Mouse (Mus musculus) embryonic facial prominence, embryonic 12.5 days (tissue): ENCODE measurements around the gene Dnajb4. TPM values are rescaled to one million over a fixed set of nuclear protein-coding genes. Genes with fewer than 3 reads are reported as not detected.
A peak's percentile ranks its signal among the peaks of the same experiment; 100 is the strongest.
"Not testable (repeated sequence)": the region's sequence is repeated elsewhere in the genome, so short reads cannot be mapped to it uniquely, and the experiment has no call there.

ENCODE experiments used
- ATAC-seq: fragments of 200-750 bp; cut with Nextera tagmentation; 2 replicates; pipeline ENCODE4 v1.8.0; 2017; ENCODE audit not compliant: insufficient number of reproducible peaks, insufficient read depth, low FRiP score, low TSS enrichment
- H3K27ac ChIP-seq: fragments of 300-500 bp; sonication (generic); 2 replicates; pipeline ENCODE4 v1.5.1; 2016; ENCODE audit warnings: mild to moderate bottlenecking
- H3K27me3 ChIP-seq: fragments of 300-500 bp; sonication (generic); 2 replicates; pipeline ENCODE4 v1.6.1; 2016; ENCODE audit warnings: mild to moderate bottlenecking, moderate library complexity
- H3K36me3 ChIP-seq: fragments of 300-500 bp; sonication (generic); 2 replicates; pipeline ENCODE4 v1.6.1; 2016; ENCODE audit warnings: mild to moderate bottlenecking
- H3K4me1 ChIP-seq: fragments of 300-500 bp; sonication (generic); 2 replicates; pipeline ENCODE4 v1.6.1; 2016
- H3K4me2 ChIP-seq: fragments of 300-500 bp; sonication (generic); replicated peaks from 2 replicates; pipeline ENCODE4 v1.6.1; 2016; ENCODE audit warnings: mild to moderate bottlenecking, moderate library complexity
- H3K4me3 ChIP-seq: fragments of 300-500 bp; sonication (generic); 2 replicates; pipeline ENCODE4 v1.5.1; 2016; ENCODE audit warnings: mild to moderate bottlenecking
- H3K9ac ChIP-seq: fragments of 300-500 bp; sonication (generic); 2 replicates; pipeline ENCODE4 v1.6.1; 2016; ENCODE audit warnings: mild to moderate bottlenecking, moderate library complexity
- H3K9me3 ChIP-seq: fragments of 300-500 bp; sonication (generic); 2 replicates; pipeline ENCODE4 v1.6.1; 2016; ENCODE audit warnings: mild to moderate bottlenecking, moderate library complexity
- WGBS: fragments of 180-500 bp; shearing (Covaris S2); methylation state at CpG from one replicate; pipeline ENCODE4 v1.1.7; 2016; 5-methylcytosine and 5-hydroxymethylcytosine counted together
- polyA plus RNA-seq: library from polyadenylated mRNA; unstranded; fragments of >200 nt; fragmentation: Nextera tagmentation; extraction: Ambion mirVana; gene quantifications from 2 replicates; pipeline ENCODE4 v1.2.1, GENCODE M21; 2016

The Dnajb4 gene
- polyA plus RNA-seq, 1 experiment from 2014 or later: 33.0 TPM

GRCm38 (mm10) chr3:152153152-152153551 is 57.0 kb downstream of the Dnajb4 start:
- no peak overlapping the region for H3K4me3 ChIP-seq
- no peak overlapping the region for H3K9ac ChIP-seq
- ATAC-seq: no peak
- no peak overlapping the region for H3K4me2 ChIP-seq
- 85% methylated on average over 2 of the region's 2 CpGs for WGBS
- H3K4me1 ChIP-seq: no peaks in the 10 kb centered on the region
- no peak overlapping the region for H3K27ac ChIP-seq
- H3K36me3 ChIP-seq: no peaks in the 10 kb centered on the region
- no peaks in the 10 kb centered on the region for H3K9me3 ChIP-seq
- H3K27me3 ChIP-seq: no peaks in the 10 kb centered on the region

DNA sequence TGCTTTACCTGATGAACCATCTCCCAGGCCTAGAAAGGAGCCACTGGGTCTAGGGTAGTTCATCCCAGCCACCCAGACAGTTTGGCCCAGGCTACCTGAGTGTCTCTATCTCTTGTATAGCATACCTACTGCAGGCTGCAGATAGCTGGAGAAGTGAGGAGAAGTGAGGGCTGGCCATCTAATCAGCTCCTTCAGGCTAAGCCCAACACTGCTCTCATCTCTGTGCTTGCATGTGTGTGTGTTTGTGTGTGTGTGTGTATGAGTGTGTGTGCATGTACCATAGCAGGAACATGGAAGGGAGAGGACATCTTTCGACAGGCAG is 57.7 kb downstream of the Dnajb4 start:
- WGBS: 90% methylated on average over 1 of the region's 1 CpGs
- ATAC-seq: no peak
- H3K4me3 ChIP-seq: no peak overlapping the region
- no peaks in the 10 kb centered on the region for H3K4me1 ChIP-seq
- no peaks in the 10 kb centered on the region for H3K9me3 ChIP-seq
- H3K27ac ChIP-seq: no peak overlapping the region
- H3K9ac ChIP-seq: no peak overlapping the region
- H3K27me3 ChIP-seq: no peaks in the 10 kb centered on the region
- no peaks in the 10 kb centered on the region for H3K36me3 ChIP-seq
- H3K4me2 ChIP-seq: no peak overlapping the region

- Histone ChIP-seq H3K9ac (no peak overlapping the region), H3K36me3 (no peaks in the 10 kb centered on the region), H3K9me3 (no peaks in the 10 kb centered on the region), H3K4me1 (no peaks in the 10 kb centered on the region), H3K27ac (no peak overlapping the region), H3K4me3 (peak overlapping the region; percentile 13; the same call in 1 of the 2 replicates), H3K27me3 (no peaks in the 10 kb centered on the region), H3K4me2 (peak overlapping the region; percentile 32)
- 56% methylated on average over 29 of the region's 29 CpGs for WGBS
- ATAC-seq: 0 out of 2 replicates have a peak, but pooled peaks have one; percentile 35
Measured at GRCm38 (mm10) chr3:152151725-152152482, 58.2 kb downstream of the Dnajb4 start.

GRCm38 (mm10) chr3:152149863-152150262 is 60.2 kb downstream of the Dnajb4 start:
- Histone ChIP-seq H3K36me3 (no peaks in the 10 kb centered on the region), H3K4me3 (no peak overlapping the region), H3K4me2 (no peak overlapping the region), H3K9ac (no peak overlapping the region), H3K27ac (no peak overlapping the region), H3K9me3 (no peaks in the 10 kb centered on the region), H3K27me3 (no peaks in the 10 kb centered on the region), H3K4me1 (no peaks in the 10 kb centered on the region)
- no peak for ATAC-seq
- WGBS: 53% methylated on average over 3 of the region's 3 CpGs

- Histone ChIP-seq H3K36me3 (no peaks in the 10 kb centered on the region), H3K4me1 (no peaks in the 10 kb centered on the region), H3K4me3 (no peak overlapping the region), H3K27me3 (no peaks in the 10 kb centered on the region), H3K9ac (no peak overlapping the region), H3K9me3 (no peaks in the 10 kb centered on the region), H3K27ac (no peak overlapping the region), H3K4me2 (no peak overlapping the region)
- no peak for ATAC-seq
- 77% methylated on average over 7 of the region's 7 CpGs for WGBS
Measured at GRCm38 (mm10) chr3:152149449-152149848, 60.7 kb downstream of the Dnajb4 start.

DNA sequence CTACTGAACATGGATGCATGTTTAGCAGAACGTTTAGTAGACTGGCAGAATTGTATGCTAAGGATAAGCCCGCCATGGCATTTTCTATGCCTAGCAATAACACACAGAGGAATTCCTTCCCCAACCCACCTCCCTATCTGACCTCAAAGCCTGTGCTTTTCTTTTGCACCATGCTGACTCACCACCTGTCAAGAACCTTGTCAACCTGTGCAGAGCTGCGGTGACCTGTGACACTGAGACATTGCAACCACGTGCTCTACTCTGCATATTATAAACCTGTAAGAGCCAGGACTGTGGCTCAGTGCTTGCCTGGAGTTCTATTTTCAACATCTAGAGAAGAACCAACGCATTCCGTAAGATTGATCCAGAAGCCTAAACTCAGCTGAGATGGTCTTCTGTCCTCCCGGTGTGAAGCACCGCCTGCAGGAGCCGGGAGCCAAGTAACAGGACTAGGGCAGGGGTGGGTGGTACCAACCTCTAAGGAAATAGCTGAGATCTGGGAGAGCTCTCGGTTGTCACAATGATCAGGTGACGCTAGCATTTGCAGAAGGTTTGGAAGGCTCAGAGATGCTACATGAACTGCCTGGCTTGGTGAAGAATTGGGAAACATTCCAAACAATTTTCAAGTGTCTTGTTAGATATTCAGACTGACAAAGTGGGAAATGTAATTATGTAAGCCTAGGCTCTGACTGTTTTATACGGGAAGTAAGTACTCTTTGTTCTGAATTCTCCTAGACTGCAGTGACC is 62.8 kb downstream of the Dnajb4 start:
- WGBS: 62% methylated on average over 12 of the region's 12 CpGs
- Histone ChIP-seq H3K9me3 (no peaks in the 10 kb centered on the region), H3K4me3 (no peak overlapping the region), H3K36me3 (no peaks in the 10 kb centered on the region), H3K27me3 (no peaks in the 10 kb centered on the region), H3K9ac (no peak overlapping the region), H3K4me1 (no peaks in the 10 kb centered on the region), H3K4me2 (no peak overlapping the region), H3K27ac (no peak overlapping the region)
- ATAC-seq: no peak

- no peak overlapping the region for H3K4me2 ChIP-seq
- H3K4me1 ChIP-seq: no peaks in the 10 kb centered on the region
- H3K36me3 ChIP-seq: no peaks in the 10 kb centered on the region
- H3K27me3 ChIP-seq: no peaks in the 10 kb centered on the region
- no peak overlapping the region for H3K4me3 ChIP-seq
- H3K27ac ChIP-seq: no peak overlapping the region
- H3K9ac ChIP-seq: no peak overlapping the region
- no peaks in the 10 kb centered on the region for H3K9me3 ChIP-seq
- peak; percentile 60; the same call in 1 of the 2 replicates for ATAC-seq
- 59% methylated on average over 2 of the region's 2 CpGs for WGBS
Measured at GRCm38 (mm10) chr3:152145186-152145585, 64.9 kb downstream of the Dnajb4 start.

GRCm38 (mm10) chr3:152142989-152143695 is 67.0 kb downstream of the Dnajb4 start:
- no peaks in the 10 kb centered on the region for H3K36me3 ChIP-seq
- H3K4me2 ChIP-seq: no peak overlapping the region
- H3K9me3 ChIP-seq: no peaks in the 10 kb centered on the region
- no peak overlapping the region for H3K4me3 ChIP-seq
- WGBS: 75% methylated on average over 6 of the region's 6 CpGs
- no peaks in the 10 kb centered on the region for H3K4me1 ChIP-seq
- ATAC-seq: no peak
- no peaks in the 10 kb centered on the region for H3K27me3 ChIP-seq
- no peak overlapping the region for H3K27ac ChIP-seq
- H3K9ac ChIP-seq: no peak overlapping the region

GRCm38 (mm10) chr3:152142146-152142545 is 68.0 kb downstream of the Dnajb4 start:
- Histone ChIP-seq H3K9ac (no peak overlapping the region), H3K27ac (no peak overlapping the region), H3K27me3 (no peaks in the 10 kb centered on the region), H3K36me3 (no peaks in the 10 kb centered on the region), H3K4me1 (no peaks in the 10 kb centered on the region), H3K9me3 (no peaks in the 10 kb centered on the region), H3K4me3 (no peak overlapping the region), H3K4me2 (no peak overlapping the region)
- WGBS: 73% methylated on average over 3 of the region's 3 CpGs
- no peak for ATAC-seq

- H3K36me3 ChIP-seq, H3K9me3 ChIP-seq, H3K4me2 ChIP-seq, H3K4me1 ChIP-seq, ATAC-seq, H3K27ac ChIP-seq, H3K27me3 ChIP-seq, H3K9ac ChIP-seq, H3K4me3 ChIP-seq: not testable (repeated sequence)
- 86% methylated on average over 3 of the region's 3 CpGs for WGBS
Measured at GRCm38 (mm10) chr3:152139308-152139707, 70.8 kb downstream of the Dnajb4 start.

- H3K4me2 ChIP-seq, H3K27me3 ChIP-seq, H3K27ac ChIP-seq, H3K9ac ChIP-seq, H3K4me1 ChIP-seq, H3K36me3 ChIP-seq, H3K9me3 ChIP-seq, ATAC-seq, H3K4me3 ChIP-seq: not testable (repeated sequence)
- WGBS: 90% methylated on average over 16 of the region's 16 CpGs
Measured at GRCm38 (mm10) chr3:152136106-152136505, 74.0 kb downstream of the Dnajb4 start.

- 84% methylated on average over 9 of the region's 9 CpGs for WGBS
- Histone ChIP-seq H3K4me3 (no peak overlapping the region), H3K27me3 (no peaks in the 10 kb centered on the region), H3K9me3 (no peaks in the 10 kb centered on the region), H3K36me3 (no peaks in the 10 kb centered on the region), H3K4me2 (no peak overlapping the region), H3K9ac (no peak overlapping the region), H3K27ac (no peak overlapping the region), H3K4me1 (no peaks in the 10 kb centered on the region)
- ATAC-seq: no peak
Measured at GRCm38 (mm10) chr3:152133621-152134020, 76.5 kb downstream of the Dnajb4 start.
